Mouse (Mus musculus): ENCODE results near the gene Akr1b10. TPM values are rescaled to one million over a fixed set of nuclear protein-coding genes. Genes with fewer than 3 reads are reported as not detected.
"Not testable (repeated sequence)": the region's sequence is repeated elsewhere in the genome, so short reads cannot be mapped to it uniquely, and the experiment has no call there.

Akr1b10 gene
- polyA plus RNA-seq, 1 experiment from 2014 or later: 9.1 TPM

GRCm38 (mm10) chr6:34412023-34412422 is 28.0 kb downstream of the Akr1b10 start, which contains the start of gene Akr1b7:
Akr1b7 (plus strand) TSS chr6:34412334.
- 87% methylated on average over 6 of the region's 6 CpGs for WGBS
- ATAC-seq (ENCODE audit: low FRiP score, low TSS enrichment): no peak
- Histone ChIP-seq H3K9me3 (ENCODE audit: control insufficient read depth, low read length) (no peaks in the 10 kb centered on the region), H3K36me3 (ENCODE audit: control insufficient read depth, insufficient read depth, low read length) (no peaks in the 10 kb centered on the region), H3K4me3 (replicated peaks; ENCODE audit: low read depth, low read length) (no peak within 1 kb of the TSS), H3K9ac (replicated peaks; ENCODE audit: low read length) (no peak within 1 kb of the TSS), H3K4me2 (ENCODE audit: low read length) (no peak within 1 kb of the TSS), H3K27me3 (ENCODE audit: control insufficient read depth, insufficient read depth, low read length) (no peaks in the 10 kb centered on the region), H3K4me1 (ENCODE audit: control insufficient read depth, insufficient read depth, low read length) (no peaks in the 10 kb centered on the region), H3K27ac (replicated peaks; ENCODE audit: low read depth, low read length) (no peak within 1 kb of the TSS)
- no peak for DNase-seq

GRCm38 (mm10) chr6:34412688-34413087 is 28.7 kb downstream of the Akr1b10 start:
- DNase-seq (no peak), ATAC-seq (ENCODE audit: low FRiP score, low TSS enrichment) (no peak)
- Histone ChIP-seq H3K4me3 (replicated peaks; ENCODE audit: low read depth, low read length) (no peak overlapping the region), H3K4me1 (ENCODE audit: control insufficient read depth, insufficient read depth, low read length) (no peaks in the 10 kb centered on the region), H3K27me3 (ENCODE audit: control insufficient read depth, insufficient read depth, low read length) (no peaks in the 10 kb centered on the region), H3K9me3 (ENCODE audit: control insufficient read depth, low read length) (no peaks in the 10 kb centered on the region), H3K36me3 (ENCODE audit: control insufficient read depth, insufficient read depth, low read length) (no peaks in the 10 kb centered on the region), H3K27ac (replicated peaks; ENCODE audit: low read depth, low read length) (no peak overlapping the region), H3K4me2 (ENCODE audit: low read length) (no peak overlapping the region), H3K9ac (replicated peaks; ENCODE audit: low read length) (no peak overlapping the region)
- WGBS: 79% methylated on average over 1 of the region's 1 CpGs

- H3K4me2 ChIP-seq (ENCODE audit: low read length); H3K27me3 ChIP-seq (ENCODE audit: control insufficient read depth, insufficient read depth, low read length); H3K9me3 ChIP-seq (ENCODE audit: control insufficient read depth, low read length); H3K36me3 ChIP-seq (ENCODE audit: control insufficient read depth, insufficient read depth, low read length); H3K4me3 ChIP-seq (replicated peaks; ENCODE audit: low read depth, low read length); H3K4me1 ChIP-seq (ENCODE audit: control insufficient read depth, insufficient read depth, low read length); H3K27ac ChIP-seq (replicated peaks; ENCODE audit: low read depth, low read length); DNase-seq; H3K9ac ChIP-seq (replicated peaks; ENCODE audit: low read length); ATAC-seq (ENCODE audit: low FRiP score, low TSS enrichment): not testable (repeated sequence)
- WGBS: 67% methylated on average over 1 of the region's 1 CpGs
These were observed 29.4 kb downstream of the Akr1b10 start for GRCm38 (mm10) chr6:34413386-34413785.

GRCm38 (mm10) chr6:34416521-34416920 is 32.5 kb downstream of the Akr1b10 start:
- ATAC-seq (ENCODE audit: low FRiP score, low TSS enrichment): no peak
- Histone ChIP-seq H3K4me3 (replicated peaks; ENCODE audit: low read depth, low read length) (no peak overlapping the region), H3K9me3 (ENCODE audit: control insufficient read depth, low read length) (no peaks in the 10 kb centered on the region), H3K9ac (replicated peaks; ENCODE audit: low read length) (no peak overlapping the region), H3K36me3 (ENCODE audit: control insufficient read depth, insufficient read depth, low read length) (no peaks in the 10 kb centered on the region), H3K27me3 (ENCODE audit: control insufficient read depth, insufficient read depth, low read length) (no peaks in the 10 kb centered on the region), H3K27ac (replicated peaks; ENCODE audit: low read depth, low read length) (no peak overlapping the region), H3K4me2 (ENCODE audit: low read length) (no peak overlapping the region), H3K4me1 (ENCODE audit: control insufficient read depth, insufficient read depth, low read length) (no peaks in the 10 kb centered on the region)
- no peak for DNase-seq
- 97% methylated on average over 2 of the region's 2 CpGs for WGBS

- H3K36me3 ChIP-seq (ENCODE audit: control insufficient read depth, insufficient read depth, low read length): no peaks in the 10 kb centered on the region
- no peak for ATAC-seq (ENCODE audit: low FRiP score, low TSS enrichment)
- no peak overlapping the region for H3K9ac ChIP-seq (replicated peaks; ENCODE audit: low read length)
- no peak overlapping the region for H3K4me3 ChIP-seq (replicated peaks; ENCODE audit: low read depth, low read length)
- H3K4me1 ChIP-seq (ENCODE audit: control insufficient read depth, insufficient read depth, low read length): no peaks in the 10 kb centered on the region
- no peak for DNase-seq
- H3K27me3 ChIP-seq (ENCODE audit: control insufficient read depth, insufficient read depth, low read length): no peaks in the 10 kb centered on the region
- no peak overlapping the region for H3K4me2 ChIP-seq (ENCODE audit: low read length)
- H3K9me3 ChIP-seq (ENCODE audit: control insufficient read depth, low read length): no peaks in the 10 kb centered on the region
- no peak overlapping the region for H3K27ac ChIP-seq (replicated peaks; ENCODE audit: low read depth, low read length)
These were observed 35.1 kb downstream of the Akr1b10 start for GRCm38 (mm10) chr6:34419071-34419470.

GRCm38 (mm10) chr6:34439006-34439405 is 55.0 kb downstream of the Akr1b10 start:
- Histone ChIP-seq H3K4me3 (replicated peaks; ENCODE audit: low read depth, low read length) (no peak overlapping the region), H3K9ac (replicated peaks; ENCODE audit: low read length) (no peak overlapping the region), H3K27me3 (ENCODE audit: control insufficient read depth, insufficient read depth, low read length) (no peaks in the 10 kb centered on the region), H3K9me3 (ENCODE audit: control insufficient read depth, low read length) (no peaks in the 10 kb centered on the region), H3K36me3 (ENCODE audit: control insufficient read depth, insufficient read depth, low read length) (no peaks in the 10 kb centered on the region), H3K4me2 (ENCODE audit: low read length) (no peak overlapping the region), H3K27ac (replicated peaks; ENCODE audit: low read depth, low read length) (no peak overlapping the region), H3K4me1 (ENCODE audit: control insufficient read depth, insufficient read depth, low read length) (no peaks in the 10 kb centered on the region)
- no peak for DNase-seq
- no peak for ATAC-seq (ENCODE audit: low FRiP score, low TSS enrichment)
- 71% methylated on average over 2 of the region's 2 CpGs for WGBS

- Histone ChIP-seq H3K36me3 (ENCODE audit: control insufficient read depth, insufficient read depth, low read length) (no peaks in the 10 kb centered on the region), H3K4me3 (replicated peaks; ENCODE audit: low read depth, low read length) (no peak overlapping the region), H3K4me2 (ENCODE audit: low read length) (no peak overlapping the region), H3K9me3 (ENCODE audit: control insufficient read depth, low read length) (no peaks in the 10 kb centered on the region), H3K27me3 (ENCODE audit: control insufficient read depth, insufficient read depth, low read length) (no peaks in the 10 kb centered on the region), H3K4me1 (ENCODE audit: control insufficient read depth, insufficient read depth, low read length) (no peaks in the 10 kb centered on the region), H3K9ac (replicated peaks; ENCODE audit: low read length) (no peak overlapping the region), H3K27ac (replicated peaks; ENCODE audit: low read depth, low read length) (no peak overlapping the region)
- ATAC-seq (ENCODE audit: low FRiP score, low TSS enrichment) (no peak), DNase-seq (no peak)
- 72% methylated on average over 9 of the region's 9 CpGs for WGBS
These were observed 57.7 kb downstream of the Akr1b10 start for GRCm38 (mm10) chr6:34441556-34442257.

GRCm38 (mm10) chr6:34443791-34444190 is 59.8 kb downstream of the Akr1b10 start:
- no peak overlapping the region for H3K4me3 ChIP-seq (replicated peaks; ENCODE audit: low read depth, low read length)
- no peaks in the 10 kb centered on the region for H3K9me3 ChIP-seq (ENCODE audit: control insufficient read depth, low read length)
- WGBS: 82% methylated on average over 2 of the region's 2 CpGs
- no peaks in the 10 kb centered on the region for H3K36me3 ChIP-seq (ENCODE audit: control insufficient read depth, insufficient read depth, low read length)
- H3K27me3 ChIP-seq (ENCODE audit: control insufficient read depth, insufficient read depth, low read length): no peaks in the 10 kb centered on the region
- DNase-seq: no peak
- H3K4me2 ChIP-seq (ENCODE audit: low read length): no peak overlapping the region
- no peak for ATAC-seq (ENCODE audit: low FRiP score, low TSS enrichment)
- H3K4me1 ChIP-seq (ENCODE audit: control insufficient read depth, insufficient read depth, low read length): no peaks in the 10 kb centered on the region
- no peak overlapping the region for H3K9ac ChIP-seq (replicated peaks; ENCODE audit: low read length)
- H3K27ac ChIP-seq (replicated peaks; ENCODE audit: low read depth, low read length): no peak overlapping the region

All from midbrain, embryonic 14.5 days (tissue).